Mouse (Mus musculus) skeletal muscle tissue, postnatal 0 days (tissue): ENCODE measurements around the gene Rab3il1. TPM values are rescaled to one million over a fixed set of nuclear protein-coding genes. Genes with fewer than 3 reads are reported as not detected.

ENCODE experiments used
- polyA plus RNA-seq: library from polyadenylated mRNA; unstranded; fragments of >200 nt; fragmentation: Nextera tagmentation; extraction: Ambion mirVana; gene quantifications from 2 replicates; pipeline ENCODE4 v1.2.1, GENCODE M21; 2015

The Rab3il1 gene
- polyA plus RNA-seq: 28.8 and 29.3 TPM in 2 replicates

DNA sequence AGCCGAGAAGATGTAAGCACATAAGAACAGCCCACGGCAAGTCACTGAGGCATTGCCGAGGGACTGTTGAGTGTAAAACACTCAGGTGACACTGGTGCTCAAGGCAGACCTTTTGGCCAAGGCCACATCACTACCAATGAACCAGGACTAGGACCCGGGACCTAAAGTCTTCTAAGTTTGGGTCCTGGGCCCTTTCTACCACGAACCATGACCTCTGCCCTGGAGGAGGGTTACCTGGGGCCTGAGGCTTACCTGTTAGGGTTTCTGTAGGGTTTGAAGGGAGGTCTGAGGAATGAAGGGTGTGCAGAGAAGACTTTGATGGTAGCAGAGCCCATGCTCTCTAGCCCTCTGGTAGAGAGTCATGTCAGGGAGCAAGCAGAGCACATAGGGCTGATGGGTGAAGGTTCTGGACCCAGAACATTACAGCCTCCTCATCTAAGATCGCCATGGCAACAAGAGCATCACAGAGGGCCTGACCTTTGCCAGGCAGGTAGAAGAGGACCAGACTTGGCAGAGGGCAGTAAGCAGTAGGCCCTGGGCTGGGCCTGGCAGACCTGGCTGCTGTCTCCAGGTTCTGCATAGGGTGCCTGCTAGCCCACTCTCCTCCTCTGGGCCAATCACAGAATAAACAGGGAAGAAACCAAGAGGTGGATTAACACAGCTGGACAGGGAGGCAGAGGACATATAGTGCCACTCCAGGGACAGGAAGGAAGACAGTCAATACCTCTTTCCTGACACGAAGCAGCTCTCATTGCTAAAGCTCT, at the start of gene Rab3il1, which contains the start of gene Best1:
TSS of gene Rab3il1 (plus strand) at position 464 of the 764 bp plus-strand sequence.
TSS of gene Best1 (minus strand) at position 428 of the 764 bp plus-strand sequence.

DNA sequence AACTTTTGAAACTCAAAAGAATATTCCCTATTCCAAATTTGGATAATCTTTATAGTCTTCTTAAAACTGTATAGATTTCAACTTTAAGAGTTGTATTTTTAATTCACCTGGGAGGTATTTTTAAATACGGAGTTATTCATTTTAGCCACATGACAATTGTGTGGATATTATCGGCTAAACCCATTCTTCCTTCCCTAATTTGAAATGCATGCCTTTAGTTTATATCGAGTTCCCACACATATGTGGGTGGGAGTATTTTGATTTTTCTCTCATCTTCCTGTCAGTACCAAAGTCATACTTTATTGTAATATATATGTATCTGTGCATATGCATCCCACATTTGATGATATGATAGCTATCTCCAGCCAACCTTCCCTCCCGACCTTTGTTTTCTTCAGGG, 21.2 kb upstream of the Rab3il1 start, which contains the start of gene Fth1:
TSS of gene Fth1 (plus strand) at position 341 of the 400 bp plus-strand sequence.

DNA sequence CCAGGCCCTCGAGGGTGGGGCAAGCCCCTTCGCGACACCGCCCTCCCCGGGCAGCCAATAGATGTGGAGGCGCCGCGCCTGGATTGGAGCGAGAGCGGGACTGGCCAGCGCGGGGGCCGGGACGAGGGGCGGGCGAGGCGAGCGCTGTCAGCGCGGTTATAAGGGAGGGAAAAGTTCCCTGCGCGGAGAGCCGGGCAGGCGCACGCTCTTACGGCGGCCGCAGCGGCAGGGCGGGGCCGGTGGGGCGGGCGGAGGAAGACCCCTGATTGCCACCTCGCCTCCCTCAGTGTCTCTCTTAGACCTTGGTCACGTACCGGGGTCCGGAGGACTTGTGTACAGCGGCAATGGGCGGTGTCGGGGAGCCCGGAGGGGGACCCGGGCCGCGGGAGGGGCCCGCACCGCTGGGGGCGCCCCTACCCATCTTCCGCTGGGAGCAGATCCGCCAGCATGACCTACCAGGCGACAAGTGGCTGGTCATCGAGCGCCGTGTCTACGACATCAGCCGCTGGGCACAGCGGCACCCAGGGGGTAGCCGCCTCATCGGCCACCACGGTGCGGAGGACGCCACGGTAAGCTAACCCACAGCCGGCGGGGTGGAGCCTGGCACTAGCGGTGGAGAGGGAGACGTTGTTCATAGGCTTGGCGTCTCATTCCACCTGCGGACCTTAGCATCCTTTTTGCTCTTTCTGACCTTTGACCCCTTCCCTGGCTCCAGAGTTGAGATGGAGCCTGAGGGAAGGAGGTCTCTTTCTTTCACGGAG, 40.1 kb downstream of the Rab3il1 start, which contains the start of gene Fads3:
TSS of gene Fads3 (plus strand) at position 182 of the 761 bp plus-strand sequence.

Other genes starting within 250 kb of the Rab3il1 start
- gene Scgb2a2, start 154.1 kb upstream of the Rab3il1 start, polyA plus RNA-seq: not detected in 2 replicates
- gene Incenp, start 102.1 kb upstream of the Rab3il1 start, polyA plus RNA-seq: 17.9 and 22.2 TPM in 2 replicates
- gene Fth1, start 21.1 kb upstream of the Rab3il1 start, polyA plus RNA-seq: 3,419 and 3,703 TPM in 2 replicates
- gene Best1, start within 50 bp of the Rab3il1 start, polyA plus RNA-seq: 1.4 and 1.5 TPM in 2 replicates
- gene Fads3, start 39.9 kb downstream of the Rab3il1 start, polyA plus RNA-seq: 14.5 and 17.0 TPM in 2 replicates
- 11.1 and 12.7 TPM in 2 replicates for gene Fads2, start 100.1 kb downstream of the Rab3il1 start, polyA plus RNA-seq
- gene Fads1, start 181.2 kb downstream of the Rab3il1 start, polyA plus RNA-seq: 17.8 and 22.6 TPM in 2 replicates
- gene Tmem258, start 202.3 kb downstream of the Rab3il1 start, polyA plus RNA-seq: 273 and 290 TPM in 2 replicates
- 14.4 and 16.6 TPM in 2 replicates for gene Fen1, start 202.5 kb downstream of the Rab3il1 start, polyA plus RNA-seq
- gene Myrf, start 239.1 kb downstream of the Rab3il1 start, polyA plus RNA-seq: 0.06 and 0.13 TPM in 2 replicates